Mouse (Mus musculus): ENCODE data around the gene C130050O18Rik.

GRCm38 (mm10) chr5:139388694-139389675 is 16.1 kb upstream of the C130050O18Rik start:
- TF ChIP-seq POLR2A (IDR thresholded peaks at IDR 0.05; ENCODE audit: control insufficient read depth, low read depth, low read length) (no peak), CTCF (IDR thresholded peaks at IDR 0.05; ENCODE audit: control insufficient read depth, insufficient read depth, insufficient replicate concordance, low read depth, low read length) (no peak)

Measured in testis, adult 2 months (tissue).